Mouse (Mus musculus): ENCODE data around the gene Gm20498. TPM values are rescaled to one million over a fixed set of nuclear protein-coding genes. Genes with fewer than 3 reads are reported as not detected.

Gene Gm20498
- polyA plus RNA-seq, 1 experiment = 20.0 TPM

DNA sequence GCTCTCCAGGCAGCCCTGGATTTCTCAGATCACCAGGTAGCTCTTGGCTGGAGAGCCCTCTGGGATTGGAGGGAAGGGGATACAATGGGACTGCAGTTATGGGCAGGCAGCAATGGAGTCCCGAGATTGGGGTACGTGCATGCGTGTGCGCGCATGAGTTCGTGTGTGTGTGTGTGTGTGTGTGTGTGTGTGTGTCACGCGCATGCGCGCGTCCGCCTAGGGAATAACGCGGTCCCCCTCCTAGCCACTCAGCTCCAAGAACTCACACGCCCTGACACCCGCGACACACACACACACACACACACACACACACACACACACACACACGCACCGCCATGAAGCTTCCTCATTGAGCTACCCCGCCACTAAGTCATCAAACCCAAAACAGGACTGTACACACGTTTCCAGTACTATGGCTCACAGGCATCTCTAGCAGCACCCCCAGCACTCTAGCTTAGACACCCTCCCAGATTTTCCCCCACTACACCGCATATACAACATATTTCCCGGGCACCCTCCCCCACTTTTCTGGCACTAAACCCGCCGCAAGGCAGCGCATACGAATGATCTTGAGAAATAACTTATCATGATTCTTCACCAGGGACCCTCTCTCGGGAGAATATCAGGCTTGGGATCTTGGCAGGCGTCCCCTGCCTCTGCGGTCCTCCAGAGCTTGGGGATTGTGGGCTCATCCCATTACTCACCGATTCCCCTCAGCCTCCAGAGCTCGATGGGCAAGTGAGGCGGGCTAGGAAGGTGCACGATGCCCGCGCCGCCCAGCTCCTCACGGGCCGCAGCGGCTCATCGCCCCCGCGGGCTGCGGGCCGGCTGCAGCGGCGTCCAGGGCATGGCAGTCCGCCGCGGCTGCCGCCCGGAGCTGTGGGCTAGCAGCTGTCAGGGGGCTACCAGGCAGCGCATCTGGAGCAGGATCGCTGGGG, 200.5 kb downstream of the Gm20498 start:
- WGBS = 1% methylated on average over 53 of the region's 54 CpGs
- Histone ChIP-seq H3K27ac (ENCODE audit: insufficient read depth, low read depth, low read length) (no peak overlapping the region), H3K36me3 (ENCODE audit: control insufficient read depth, insufficient read depth, low read length) (no peaks in the 10 kb centered on the region), H3K27me3 (ENCODE audit: control insufficient read depth, insufficient read depth, low read length) (peaks cover 32% of the 10 kb centered on the region), H3K4me1 (ENCODE audit: control insufficient read depth, insufficient read depth, insufficient read length, low read length) (0 out of 2 replicates have a peak, but pooled peaks cover 4% of the 10 kb centered on the region), H3K4me3 (ENCODE audit: low read depth, low read length) (peak overlapping the region; percentile 56)
- no peak for TF ChIP-seq POLR2A (IDR thresholded peaks at IDR 0.05; ENCODE audit: low read depth, low read length)
- TF ChIP-seq CTCF (IDR thresholded peaks at IDR 0.05; ENCODE audit: extremely low read depth, insufficient read length, insufficient replicate concordance, low read depth, low read length) = no peak

DNA sequence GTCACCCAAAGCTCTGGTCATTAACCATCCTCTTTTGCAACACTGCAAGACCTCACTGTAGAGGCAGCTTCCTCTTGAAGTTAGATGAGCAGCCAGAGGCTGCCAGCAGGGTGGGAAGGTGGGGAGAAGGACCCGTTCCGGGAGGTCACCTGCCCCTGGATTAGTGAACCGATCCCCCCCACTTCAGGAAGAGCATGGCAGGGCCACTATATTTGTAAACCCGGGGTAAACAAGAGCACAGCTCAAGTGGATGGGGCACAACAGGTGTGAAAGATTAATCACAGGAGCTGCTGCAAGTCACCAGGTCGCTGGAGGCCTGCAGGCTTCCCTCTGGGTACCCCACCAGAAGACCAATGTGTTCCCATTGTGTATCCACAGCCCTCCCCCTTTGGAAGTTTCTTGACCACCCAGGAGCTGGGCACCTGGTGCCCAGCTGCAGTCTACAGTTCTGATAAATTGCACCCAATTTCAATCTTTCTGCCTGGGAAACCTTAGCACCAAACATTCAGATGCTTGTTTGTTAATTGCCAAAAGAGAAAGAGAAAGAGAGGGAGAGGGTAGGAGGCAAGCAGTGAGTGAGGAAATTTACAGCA, 201.6 kb downstream of the Gm20498 start:
- no peak for TF ChIP-seq CTCF (IDR thresholded peaks at IDR 0.05; ENCODE audit: extremely low read depth, insufficient read length, insufficient replicate concordance, low read depth, low read length)
- Histone ChIP-seq H3K36me3 (ENCODE audit: control insufficient read depth, insufficient read depth, low read length) (no peaks in the 10 kb centered on the region), H3K27me3 (ENCODE audit: control insufficient read depth, insufficient read depth, low read length) (peaks cover 32% of the 10 kb centered on the region), H3K4me3 (ENCODE audit: low read depth, low read length) (no peak overlapping the region), H3K27ac (ENCODE audit: insufficient read depth, low read depth, low read length) (no peak overlapping the region), H3K4me1 (ENCODE audit: control insufficient read depth, insufficient read depth, insufficient read length, low read length) (0 out of 2 replicates have a peak, but pooled peaks cover 4% of the 10 kb centered on the region)
- 54% methylated on average over 5 of the region's 5 CpGs for WGBS

DNA sequence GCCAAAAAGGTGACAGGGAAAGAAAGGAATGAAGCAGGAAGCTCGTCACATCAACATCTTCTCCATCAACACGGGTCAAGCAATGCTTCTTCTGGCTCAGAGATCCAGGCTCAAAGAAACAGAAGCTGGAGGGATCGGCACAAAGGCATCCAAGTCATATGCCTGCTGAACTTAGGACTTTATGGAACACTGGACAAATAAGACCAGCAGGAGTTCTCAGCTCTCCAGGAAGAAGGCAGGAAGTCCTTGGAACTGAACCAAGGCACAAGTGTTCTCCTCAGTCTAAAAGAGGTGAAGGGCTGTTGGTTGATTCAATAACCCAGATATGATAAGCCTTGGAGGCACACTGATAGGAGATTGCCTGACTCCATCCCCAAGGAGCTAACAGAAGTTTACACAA, 207.7 kb downstream of the Gm20498 start:
- H3K36me3 ChIP-seq (ENCODE audit: control insufficient read depth, insufficient read depth, low read length) = no peaks in the 10 kb centered on the region
- H3K27me3 ChIP-seq (ENCODE audit: control insufficient read depth, insufficient read depth, low read length) = no peaks in the 10 kb centered on the region
- no peaks in the 10 kb centered on the region for H3K4me1 ChIP-seq (ENCODE audit: control insufficient read depth, insufficient read depth, insufficient read length, low read length)
- no peak overlapping the region for H3K27ac ChIP-seq (ENCODE audit: insufficient read depth, low read depth, low read length)
- 59% methylated on average over 3 of the region's 3 CpGs for WGBS
- no peak for TF ChIP-seq CTCF (IDR thresholded peaks at IDR 0.05; ENCODE audit: extremely low read depth, insufficient read length, insufficient replicate concordance, low read depth, low read length)
- TF ChIP-seq POLR2A (IDR thresholded peaks at IDR 0.05; ENCODE audit: low read depth, low read length) = no peak
- H3K4me3 ChIP-seq (ENCODE audit: low read depth, low read length) = no peak overlapping the region

DNA sequence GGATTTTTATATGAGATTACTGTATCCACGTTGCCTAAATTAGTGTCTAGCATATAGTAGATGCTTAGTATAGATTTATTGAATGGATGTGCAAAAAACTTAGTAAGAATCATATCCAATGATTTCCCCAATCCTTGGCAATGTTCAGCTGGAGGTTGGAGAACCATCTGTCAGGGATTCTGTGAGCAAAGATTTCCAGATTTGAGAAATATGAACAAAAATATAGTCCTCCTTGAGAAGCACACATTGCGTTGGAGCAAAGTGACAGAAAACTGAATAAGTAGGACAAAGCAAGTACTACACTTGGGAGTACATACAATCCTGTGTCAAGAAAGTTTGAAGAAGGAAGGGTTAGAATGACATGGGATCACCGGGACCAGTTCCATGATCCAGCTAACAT, 208.6 kb downstream of the Gm20498 start:
- H3K4me3 ChIP-seq (ENCODE audit: low read depth, low read length) = no peak overlapping the region
- TF ChIP-seq CTCF (IDR thresholded peaks at IDR 0.05; ENCODE audit: extremely low read depth, insufficient read length, insufficient replicate concordance, low read depth, low read length) = no peak
- TF ChIP-seq POLR2A (IDR thresholded peaks at IDR 0.05; ENCODE audit: low read depth, low read length) = no peak
- no peaks in the 10 kb centered on the region for H3K27me3 ChIP-seq (ENCODE audit: control insufficient read depth, insufficient read depth, low read length)
- H3K4me1 ChIP-seq (ENCODE audit: control insufficient read depth, insufficient read depth, insufficient read length, low read length) = no peaks in the 10 kb centered on the region
- 91% methylated on average over 3 of the region's 3 CpGs for WGBS
- H3K36me3 ChIP-seq (ENCODE audit: control insufficient read depth, insufficient read depth, low read length) = no peaks in the 10 kb centered on the region
- no peak overlapping the region for H3K27ac ChIP-seq (ENCODE audit: insufficient read depth, low read depth, low read length)

DNA sequence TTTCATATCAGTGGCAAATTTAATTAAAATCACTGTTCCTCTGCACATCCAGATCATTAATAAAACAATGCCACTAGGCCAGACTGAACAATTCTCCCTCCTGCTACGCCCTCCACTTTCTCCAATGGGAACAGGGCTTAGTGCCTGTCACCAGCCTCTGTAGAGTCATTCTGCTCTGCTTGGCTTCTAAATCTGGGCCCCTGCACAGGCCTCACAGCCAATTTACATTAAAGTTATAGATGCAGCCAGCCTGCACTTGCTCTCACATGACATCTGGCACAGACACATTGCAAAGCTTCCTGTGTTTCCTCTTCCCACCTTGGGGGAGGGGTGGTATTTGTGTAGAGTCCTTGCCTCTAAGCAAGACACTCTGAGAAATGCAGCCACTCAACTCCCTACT, 211.7 kb downstream of the Gm20498 start:
- WGBS = 67% methylated on average over 1 of the region's 1 CpGs
- Histone ChIP-seq H3K4me3 (ENCODE audit: low read depth, low read length) (no peak overlapping the region), H3K4me1 (ENCODE audit: control insufficient read depth, insufficient read depth, insufficient read length, low read length) (no peaks in the 10 kb centered on the region), H3K27ac (ENCODE audit: insufficient read depth, low read depth, low read length) (no peak overlapping the region), H3K36me3 (ENCODE audit: control insufficient read depth, insufficient read depth, low read length) (no peaks in the 10 kb centered on the region), H3K27me3 (ENCODE audit: control insufficient read depth, insufficient read depth, low read length) (no peaks in the 10 kb centered on the region)
- TF ChIP-seq POLR2A (IDR thresholded peaks at IDR 0.05; ENCODE audit: low read depth, low read length) (no peak), CTCF (IDR thresholded peaks at IDR 0.05; ENCODE audit: extremely low read depth, insufficient read length, insufficient replicate concordance, low read depth, low read length) (no peak)

DNA sequence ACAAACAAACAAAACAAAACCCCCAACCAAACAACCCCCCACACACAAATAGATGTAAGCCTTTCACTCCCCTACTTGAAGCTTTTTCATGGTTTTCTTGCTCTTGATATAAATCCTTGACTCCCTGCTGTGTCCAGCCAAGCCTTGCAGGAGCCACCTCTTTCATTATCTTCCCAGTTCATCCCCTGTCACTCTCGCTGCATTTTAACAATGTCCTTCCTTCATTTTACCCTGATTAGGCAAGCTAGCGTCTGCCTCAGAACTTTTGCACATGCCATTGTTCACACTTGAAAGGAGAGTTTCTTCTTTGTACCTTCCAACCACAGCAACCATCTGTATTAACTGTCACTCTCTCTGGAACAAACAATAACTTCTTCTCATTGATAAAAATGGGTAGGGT, 214.9 kb downstream of the Gm20498 start:
- no peaks in the 10 kb centered on the region for H3K4me1 ChIP-seq (ENCODE audit: control insufficient read depth, insufficient read depth, insufficient read length, low read length)
- 35% methylated on average over 2 of the region's 2 CpGs for WGBS
- no peak overlapping the region for H3K4me3 ChIP-seq (ENCODE audit: low read depth, low read length)
- H3K36me3 ChIP-seq (ENCODE audit: control insufficient read depth, insufficient read depth, low read length) = no peaks in the 10 kb centered on the region
- no peak overlapping the region for H3K27ac ChIP-seq (ENCODE audit: insufficient read depth, low read depth, low read length)
- H3K27me3 ChIP-seq (ENCODE audit: control insufficient read depth, insufficient read depth, low read length) = no peaks in the 10 kb centered on the region
- no peak for TF ChIP-seq CTCF (IDR thresholded peaks at IDR 0.05; ENCODE audit: extremely low read depth, insufficient read length, insufficient replicate concordance, low read depth, low read length)
- TF ChIP-seq POLR2A (IDR thresholded peaks at IDR 0.05; ENCODE audit: low read depth, low read length) = no peak

DNA sequence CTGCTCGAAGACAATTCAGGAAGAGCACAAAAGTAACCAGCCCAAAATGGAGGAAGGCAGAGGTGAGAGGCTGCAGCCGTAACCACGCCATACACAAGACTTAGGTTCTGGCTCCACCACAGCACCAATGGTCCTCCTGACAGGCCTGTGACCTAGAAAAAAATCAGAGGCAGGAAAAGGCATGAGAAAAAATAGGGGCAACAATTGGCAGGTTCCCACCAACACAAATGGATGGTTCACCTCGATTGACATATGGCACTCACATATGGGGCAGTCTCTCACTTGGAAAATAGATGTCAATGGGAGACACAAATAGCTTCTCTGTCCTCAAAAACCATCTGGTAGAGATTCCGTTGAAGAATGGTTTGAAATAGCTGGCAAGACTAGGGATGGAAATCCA, 216.8 kb downstream of the Gm20498 start:
- TF ChIP-seq CTCF (IDR thresholded peaks at IDR 0.05; ENCODE audit: extremely low read depth, insufficient read length, insufficient replicate concordance, low read depth, low read length) (no peak), POLR2A (IDR thresholded peaks at IDR 0.05; ENCODE audit: low read depth, low read length) (no peak)
- Histone ChIP-seq H3K4me1 (ENCODE audit: control insufficient read depth, insufficient read depth, insufficient read length, low read length) (no peaks in the 10 kb centered on the region), H3K36me3 (ENCODE audit: control insufficient read depth, insufficient read depth, low read length) (no peaks in the 10 kb centered on the region), H3K4me3 (ENCODE audit: low read depth, low read length) (no peak overlapping the region), H3K27me3 (ENCODE audit: control insufficient read depth, insufficient read depth, low read length) (no peaks in the 10 kb centered on the region), H3K27ac (ENCODE audit: insufficient read depth, low read depth, low read length) (no peak overlapping the region)
- 92% methylated on average over 5 of the region's 5 CpGs for whole genome bisulfite sequencing

Other genes with a start within 250 kb of the Gm20498 start
- 0.43 and 0.65 TPM in 2 replicates for gene Slc8a3, start 199.7 kb downstream of the Gm20498 start, polyA plus RNA-seq (2012; rRNA removed)
- 0.05 and 0.10 TPM in 2 replicates for gene Gm4787, start 153.4 kb downstream of the Gm20498 start, polyA plus RNA-seq (2012; rRNA removed)
- 0.10 and 0.20 TPM in 2 replicates for gene Adam4, start 111.0 kb downstream of the Gm20498 start, polyA plus RNA-seq (2012; rRNA removed)
- 54.8 and 78.2 TPM in 2 replicates for gene Cox16, start 47.8 kb downstream of the Gm20498 start, polyA plus RNA-seq (2012; rRNA removed)
- gene Synj2bp, start within 50 bp of the Gm20498 start, polyA plus RNA-seq (2012; rRNA removed) = 24.3 and 54.3 TPM in 2 replicates
- 0.03 and 0.06 TPM in 2 replicates for gene Adam21, start 35.6 kb upstream of the Gm20498 start, polyA plus RNA-seq (2012; rRNA removed)
- 0.55 and 2.3 TPM in 2 replicates for gene Med6, start 62.1 kb upstream of the Gm20498 start, polyA plus RNA-seq (2012; rRNA removed)
- gene Ttc9, start 98.3 kb upstream of the Gm20498 start, polyA plus RNA-seq (2012; rRNA removed) = 0.20 and 0.60 TPM in 2 replicates
- gene Map3k9, start 248.3 kb upstream of the Gm20498 start, polyA plus RNA-seq (2012; rRNA removed) = 3.1 and 4.8 TPM in 2 replicates

All from small intestine, adult 2 months (tissue).